Mouse (Mus musculus) G1E (cell line): ENCODE measurements around the gene Irx5. TPM values are rescaled to one million over a fixed set of nuclear protein-coding genes. Genes with fewer than 3 reads are reported as not detected.

Source experiments
- ATAC-seq: 2 replicates; pipeline ENCODE4 v1.8.0; 2016; ENCODE audit warnings: mild to moderate bottlenecking; ENCODE audit not compliant: insufficient number of reproducible peaks, poor library complexity, low FRiP score, severe bottlenecking; ENCODE audit errors: extremely low read depth
- DNase-seq: peaks from one replicate; pipeline ENCODE4 v3.0.0; 2012; ENCODE audit warnings: low spot score
- H3K27me3 ChIP-seq: 2 replicates; pipeline ENCODE4 v1.6.1; 2012; ENCODE audit warnings: mild to moderate bottlenecking, low read length, inconsistent platforms; ENCODE audit not compliant: insufficient read depth
- H3K36me3 ChIP-seq: replicated peaks from 2 replicates; pipeline ENCODE3; 2012; ENCODE audit warnings: mild to moderate bottlenecking, inconsistent platforms
- H3K4me1 ChIP-seq: 2 replicates; pipeline ENCODE4 v1.6.1; 2012; ENCODE audit warnings: low read depth, low read length, inconsistent platforms, mixed read lengths; ENCODE audit not compliant: insufficient read depth
- H3K4me3 ChIP-seq: 2 replicates; pipeline ENCODE4 v1.5.1; 2012; ENCODE audit warnings: low read depth, mild to moderate bottlenecking, inconsistent platforms, low read length, moderate library complexity, mixed read lengths
- H3K9me3 ChIP-seq: replicated peaks from 2 replicates; pipeline ENCODE4 v1.6.1; 2012; ENCODE audit warnings: inconsistent platforms
- CTCF ChIP-seq: IDR thresholded peaks from 2 replicates; pipeline ENCODE4 v1.5.1; 2012; ENCODE audit warnings: low read depth, low read length, inconsistent platforms, mixed read lengths
- GATA1 ChIP-seq: IDR thresholded peaks from 2 replicates; pipeline ENCODE4 v1.6.1; 2012; ENCODE audit warnings: borderline replicate concordance, low read length, inconsistent platforms, mixed read lengths
- GATA2 ChIP-seq: IDR thresholded peaks from 2 replicates; pipeline ENCODE4 v1.6.1; 2012; ENCODE audit warnings: low read depth, low read length, inconsistent platforms, borderline replicate concordance
- POLR2AphosphoS5 ChIP-seq: IDR thresholded peaks from 2 replicates; pipeline ENCODE4 v1.6.1; 2012; ENCODE audit warnings: low read depth, low read length, inconsistent platforms; ENCODE audit not compliant: insufficient replicate concordance
- TAL1 ChIP-seq: conservative IDR thresholded peaks from 2 replicates; pipeline ENCODE4 v1.6.1; 2012; ENCODE audit warnings: low read depth, low read length, inconsistent platforms, mixed read lengths
- polyA plus RNA-seq: library from polyadenylated mRNA; stranded (reverse); fragments of >175 nt; gene quantifications from 2 replicates; pipeline ENCODE4 v1.2.3, GENCODE M21; 2012
- total RNA-seq, 2 experiments: library from RNA; stranded (forward) in 1 of 2; stranded (reverse) in 1 of 2; fragments of 200-1000 nt in 1 of 2; fragments of >200 nt in 1 of 2; fragmentation: Nextera tagmentation in 1 of 2; gene quantifications; 2 replicates each; pipeline ENCODE4 v1.2.3; 2014 to 2017

Irx5 gene
- total and polyA plus RNA-seq, 3 experiments, result 0.16 to 0.55 TPM; not detected in 1

GRCm38 (mm10) chr8:92366736-92367267 lies 9.4 kb downstream of the Irx5 start:
- H3K4me3 ChIP-seq, result no peak overlapping the region
- H3K4me1 ChIP-seq, result no peaks in the 10 kb centered on the region
- ATAC-seq (no peak), DNase-seq (no peak)
- H3K36me3 ChIP-seq, result no peaks in the 10 kb centered on the region
- TF ChIP-seq GATA1 (no peak), GATA2 (no peak), TAL1 (no peak), POLR2AphosphoS5 (no peak), CTCF (no peak)
- peaks cover 57% of the 10 kb centered on the region for H3K9me3 ChIP-seq
- no peaks in the 10 kb centered on the region; the same call in 1 of the 2 replicates for H3K27me3 ChIP-seq

- Histone ChIP-seq H3K36me3 (no peaks in the 10 kb centered on the region), H3K4me3 (no peak overlapping the region), H3K27me3 (no peaks in the 10 kb centered on the region), H3K4me1 (no peaks in the 10 kb centered on the region), H3K9me3 (peaks cover 38% of the 10 kb centered on the region)
- DNase-seq (no peak), ATAC-seq (no peak)
- TF ChIP-seq GATA1 (no peak), CTCF (no peak), POLR2AphosphoS5 (no peak)
Observed at GRCm38 (mm10) chr8:92379524-92379923, 22.1 kb downstream of the Irx5 start.

- H3K4me1 ChIP-seq, result no peaks in the 10 kb centered on the region
- peaks cover 44% of the 10 kb centered on the region for H3K9me3 ChIP-seq
- H3K36me3 ChIP-seq, result no peaks in the 10 kb centered on the region
- DNase-seq (no peak), ATAC-seq (no peak)
- no peaks in the 10 kb centered on the region for H3K27me3 ChIP-seq
- no peak overlapping the region for H3K4me3 ChIP-seq
- TF ChIP-seq TAL1, result no peak
- no peak for TF ChIP-seq POLR2AphosphoS5
- no peak for TF ChIP-seq GATA2
- TF ChIP-seq GATA1, result no peak
Observed at GRCm38 (mm10) chr8:92380571-92380970, 23.1 kb downstream of the Irx5 start.

- Histone ChIP-seq H3K4me1 (no peaks in the 10 kb centered on the region), H3K27me3 (no peaks in the 10 kb centered on the region), H3K9me3 (peaks cover 50% of the 10 kb centered on the region), H3K36me3 (no peaks in the 10 kb centered on the region), H3K4me3 (no peak overlapping the region)
- no peak for TF ChIP-seq GATA2
- TF ChIP-seq CTCF, result no peak
- TF ChIP-seq TAL1, result no peak
- no peak for TF ChIP-seq GATA1
- TF ChIP-seq POLR2AphosphoS5, result no peak
- no peak for ATAC-seq
- DNase-seq, result no peak
Observed at GRCm38 (mm10) chr8:92387893-92388292, 30.5 kb downstream of the Irx5 start.

GRCm38 (mm10) chr8:92404218-92404617 lies 46.8 kb downstream of the Irx5 start:
- TF ChIP-seq GATA1, result no peak
- no peak for TF ChIP-seq GATA2
- no peak for TF ChIP-seq CTCF
- TF ChIP-seq POLR2AphosphoS5, result no peak
- TF ChIP-seq TAL1, result no peak
- Histone ChIP-seq H3K4me3 (no peak overlapping the region), H3K4me1 (no peaks in the 10 kb centered on the region), H3K9me3 (peaks cover 49% of the 10 kb centered on the region), H3K36me3 (no peaks in the 10 kb centered on the region), H3K27me3 (no peaks in the 10 kb centered on the region)
- DNase-seq (no peak), ATAC-seq (no peak)

- TF ChIP-seq GATA1 (no peak), TAL1 (no peak), POLR2AphosphoS5 (no peak), CTCF (no peak), GATA2 (no peak)
Observed at GRCm38 (mm10) chr8:92408092-92408491, 50.7 kb downstream of the Irx5 start.

GRCm38 (mm10) chr8:92413583-92413982 lies 56.2 kb downstream of the Irx5 start:
- DNase-seq (no peak), ATAC-seq (no peak)
- no peaks in the 10 kb centered on the region for H3K4me1 ChIP-seq
- no peaks in the 10 kb centered on the region for H3K27me3 ChIP-seq
- TF ChIP-seq GATA1 (no peak), TAL1 (no peak), GATA2 (no peak)
- peaks cover 71% of the 10 kb centered on the region for H3K9me3 ChIP-seq
- H3K4me3 ChIP-seq, result no peak overlapping the region
- H3K36me3 ChIP-seq, result no peaks in the 10 kb centered on the region

More at GRCm38 (mm10) chr8:92408092-92408491, 50.7 kb downstream of the Irx5 start:
- Histone ChIP-seq H3K36me3 (no peaks in the 10 kb centered on the region), H3K27me3 (no peaks in the 10 kb centered on the region), H3K9me3 (peaks cover 60% of the 10 kb centered on the region), H3K4me1 (no peaks in the 10 kb centered on the region), H3K4me3 (no peak overlapping the region)
- ATAC-seq, result no peak
- no peak for DNase-seq
